Comparison of ENCODE assay signal across 28 mouse cellular contexts in genomic region chr9:65648730-65649129, GRCm38 (mm10). TPM values are rescaled to one million over a fixed set of nuclear protein-coding genes. Genes with fewer than 3 reads are reported as not detected.
DNase-seq lines count a peak whose midpoint lies in the region; ATAC-seq and TF ChIP-seq lines count a peak whose summit lies in the region.
"Had no signal": no experiment of that assay in that cellular context is flagged by ENCODE, and none has a peak within 500 bp of the region (broad histone marks: within the 10 kb centered on the region; RNA-seq: fewer than 3 reads in every experiment).

No protein-coding gene starts in this region.

- H3K27ac ChIP-seq in heart, embryonic 10.5 days, result peak overlapping the region; percentile 56; the same call in 1 of the 2 replicates
- peak overlapping the region; percentile 79 for H3K27ac ChIP-seq in heart, embryonic 13.5 days (replicated peaks)
- no peak overlapping the region for H3K27ac ChIP-seq in lung, embryonic 14.5 days (ENCODE audit: low read depth)
- H3K27ac ChIP-seq: embryonic facial prominence, embryonic 10.5 days; embryonic facial prominence, embryonic 13.5 days; forebrain, embryonic 12.5 days; forebrain, embryonic 15.5 days; hindbrain, embryonic 14.5 days; hindbrain, postnatal 0 days had no signal

- intact Hi-C loops in heart, postnatal 25 days (cut with DNase I), result no loop called here

- H3K9ac ChIP-seq in heart, embryonic 13.5 days, result 0 out of 2 replicates have a peak overlapping the region, but pooled peaks have one; percentile 24
- H3K9ac ChIP-seq in lung, embryonic 14.5 days, result no peak overlapping the region
- H3K9ac ChIP-seq: embryonic facial prominence, embryonic 13.5 days; forebrain, embryonic 12.5 days; forebrain, embryonic 15.5 days; hindbrain, embryonic 14.5 days had no signal

- H3K4me2 ChIP-seq in heart, embryonic 13.5 days, result no peak overlapping the region
- H3K4me2 ChIP-seq in lung, embryonic 14.5 days, result no peak overlapping the region
- H3K4me2 ChIP-seq: embryonic facial prominence, embryonic 13.5 days; forebrain, embryonic 12.5 days; forebrain, embryonic 15.5 days; hindbrain, embryonic 14.5 days had no signal

- no peaks in the 10 kb centered on the region for H3K9me3 ChIP-seq in heart, embryonic 10.5 days
- H3K9me3 ChIP-seq in heart, embryonic 13.5 days, result no peaks in the 10 kb centered on the region
- no peaks in the 10 kb centered on the region for H3K9me3 ChIP-seq in lung, embryonic 14.5 days (ENCODE audit: low read depth, low read length)
- H3K9me3 ChIP-seq: embryonic facial prominence, embryonic 10.5 days; embryonic facial prominence, embryonic 13.5 days; forebrain, embryonic 12.5 days; forebrain, embryonic 15.5 days; G1E had no signal

- peaks cover 5% of the 10 kb centered on the region for H3K36me3 ChIP-seq in heart, embryonic 10.5 days
- peaks cover 8% of the 10 kb centered on the region for H3K36me3 ChIP-seq in heart, embryonic 13.5 days
- H3K36me3 ChIP-seq in lung, embryonic 14.5 days (ENCODE audit: insufficient read depth), result no peaks in the 10 kb centered on the region
- H3K36me3 ChIP-seq: embryonic facial prominence, embryonic 10.5 days; embryonic facial prominence, embryonic 13.5 days; forebrain, embryonic 12.5 days; forebrain, embryonic 15.5 days; G1E had no signal

- H3K27me3 ChIP-seq in heart, embryonic 10.5 days (ENCODE audit: insufficient read depth, poor library complexity, severe bottlenecking), result no peaks in the 10 kb centered on the region
- no peaks in the 10 kb centered on the region for H3K27me3 ChIP-seq in heart, embryonic 13.5 days (replicated peaks)
- no peaks in the 10 kb centered on the region for H3K27me3 ChIP-seq in lung, embryonic 14.5 days (ENCODE audit: insufficient read depth, low read length)
- H3K27me3 ChIP-seq: CH12.LX; embryonic facial prominence, embryonic 13.5 days; forebrain, embryonic 12.5 days; forebrain, embryonic 15.5 days; Patski had no signal

- TF ChIP-seq CTCF in lung, embryonic 14.5 days (IDR thresholded peaks at IDR 0.05; ENCODE audit: low read depth), result no peak

- WGBS in heart, embryonic 10.5 days, result 87% methylated on average over 13 of the region's 13 CpGs
- WGBS in heart, embryonic 13.5 days, result 77% methylated on average over 13 of the region's 13 CpGs
- WGBS in lung, embryonic 14.5 days, result 79% methylated on average over 13 of the region's 13 CpGs

- no peak for DNase-seq in heart, embryonic 10.5 days (ENCODE audit: low spot score)
- no peak for DNase-seq in heart, adult 9 months (ENCODE audit: low spot score in 2 of 2)
- no peak for DNase-seq in heart, postnatal 25 days (ENCODE audit: low spot score)
- DNase-seq in lung, embryonic 14.5 days, result peak; percentile 37
- no peak for DNase-seq in lung, postnatal 10 days
- DNase-seq: adrenal gland, postnatal 10 days; B cell, adult 2 months; cerebellum, adult 11-12 months; cerebellum, adult 8-10 months; cerebellum, postnatal 10 days; cerebellum, postnatal 36 days; embryo, embryonic 11 days; gastrocnemius, postnatal 25 days; heart, adult 18-20 months; heart, postnatal 36 days had no signal

- ATAC-seq in heart, embryonic 13.5 days (ENCODE audit: extremely low read depth, insufficient number of reproducible peaks, low FRiP score, low TSS enrichment), result no peak
- ATAC-seq in lung, embryonic 14.5 days (ENCODE audit: insufficient read depth), result no peak
- ATAC-seq: forebrain, embryonic 15.5 days; hindbrain, postnatal 0 days; inflammation-experienced regulatory T-cells, adult 6 months; intestine, embryonic 16.5 days; Patski had no signal

- peaks cover 69% of the 10 kb centered on the region for H3K4me1 ChIP-seq in heart, embryonic 10.5 days
- peaks cover 72% of the 10 kb centered on the region for H3K4me1 ChIP-seq in heart, embryonic 13.5 days
- H3K4me1 ChIP-seq in lung, embryonic 14.5 days (ENCODE audit: insufficient read depth), result peaks cover 12% of the 10 kb centered on the region
- H3K4me1 ChIP-seq: forebrain, embryonic 12.5 days; forebrain, embryonic 15.5 days had no signal

- H3K4me3 ChIP-seq in heart, embryonic 10.5 days, result no peak overlapping the region
- H3K4me3 ChIP-seq in heart, embryonic 13.5 days, result no peak overlapping the region
- no peak overlapping the region for H3K4me3 ChIP-seq in lung, embryonic 14.5 days (ENCODE audit: low read depth, low read length)
- H3K4me3 ChIP-seq: embryonic facial prominence, embryonic 10.5 days; embryonic facial prominence, embryonic 13.5 days; erythroblast, embryonic 14.5 days; forebrain, embryonic 12.5 days; forebrain, embryonic 15.5 days had no signal

RNA-seq across cellular contexts. Expression of gene Oaz2, which starts 19.1 kb away (rescaled TPM):
- polyA plus RNA-seq in heart, embryonic 10.5 days (2016; fragmentation: Nextera tagmentation; extraction: Ambion mirVana), result 268 and 288 TPM in 2 replicates
- polyA plus RNA-seq in heart, embryonic 13.5 days (2015; fragmentation: Nextera tagmentation; extraction: Ambion mirVana), result 249 and 267 TPM in 2 replicates
- 100 to 1,000 TPM; 249 to 259 TPM for total RNA-seq in heart, postnatal 25 days (2021)
- 263 and 267 TPM in 2 replicates for polyA plus RNA-seq in lung, embryonic 14.5 days (2014; fragmentation: Nextera tagmentation; extraction: Ambion mirVana)

RNA-seq across cellular contexts. Expression of gene Rbpms2, which starts 19.3 kb away (rescaled TPM):
- 117 and 179 TPM in 2 replicates for polyA plus RNA-seq in heart, embryonic 10.5 days (2016; fragmentation: Nextera tagmentation; extraction: Ambion mirVana)
- polyA plus RNA-seq in heart, embryonic 13.5 days (2015; fragmentation: Nextera tagmentation; extraction: Ambion mirVana), result 106 and 109 TPM in 2 replicates
- 10 to 100 TPM; 37.1 to 39.3 TPM for total RNA-seq in heart, postnatal 25 days (2021)
- 20.3 and 25.3 TPM in 2 replicates for polyA plus RNA-seq in lung, embryonic 14.5 days (2014; fragmentation: Nextera tagmentation; extraction: Ambion mirVana)
